Mouse (Mus musculus) embryonic facial prominence, embryonic 14.5 days (tissue): Measurements from ENCODE around the gene Adam15. TPM values are rescaled to one million over a fixed set of nuclear protein-coding genes. Genes with fewer than 3 reads are reported as not detected.

ENCODE experiments used
- ATAC-seq: fragments of 200-750 bp; cut with Nextera tagmentation; 2 replicates; pipeline ENCODE4 v1.8.0; 2017; ENCODE audit warnings: low read depth, moderate number of reproducible peaks, moderate TSS enrichment
- DNase-seq: peaks from one replicate; pipeline ENCODE4 v3.0.0-alpha.2; 2015; ENCODE audit warnings: low spot score
- H3K27ac ChIP-seq: fragments of 300-500 bp; sonication (generic); replicated peaks from 2 replicates; pipeline ENCODE4 v1.5.1; 2014; ENCODE audit warnings: low read depth, mild to moderate bottlenecking, low read length, moderate library complexity
- H3K27me3 ChIP-seq: fragments of 300-500 bp; sonication (generic); replicated peaks from 2 replicates; pipeline ENCODE4 v1.6.1; 2014; ENCODE audit warnings: low read length; ENCODE audit not compliant: control insufficient read depth, insufficient read depth
- H3K36me3 ChIP-seq: fragments of 300-500 bp; sonication (generic); 2 replicates; pipeline ENCODE4 v1.6.1; 2014; ENCODE audit warnings: low read length, mixed read lengths; ENCODE audit not compliant: control insufficient read depth, insufficient read depth
- H3K4me1 ChIP-seq: fragments of 300-500 bp; sonication (generic); 2 replicates; pipeline ENCODE4 v1.6.1; 2014; ENCODE audit warnings: antibody characterized with exemption, low read length; ENCODE audit not compliant: control insufficient read depth, insufficient read depth
- H3K4me2 ChIP-seq: fragments of 300-500 bp; sonication (generic); 2 replicates; pipeline ENCODE4 v1.6.1; 2014; ENCODE audit warnings: low read depth, mild to moderate bottlenecking, low read length, moderate library complexity, mixed read lengths
- H3K4me3 ChIP-seq: fragments of 300-500 bp; sonication (generic); 2 replicates; pipeline ENCODE4 v1.5.1; 2014; ENCODE audit warnings: low read depth, mild to moderate bottlenecking, low read length
- H3K9ac ChIP-seq: fragments of 300-500 bp; sonication (generic); 2 replicates; pipeline ENCODE4 v1.6.1; 2014; ENCODE audit warnings: low read depth, mild to moderate bottlenecking, low read length, moderate library complexity, mixed read lengths
- H3K9me3 ChIP-seq: fragments of 300-500 bp; sonication (generic); 2 replicates; pipeline ENCODE4 v1.6.1; 2016; ENCODE audit warnings: low read length; ENCODE audit not compliant: control insufficient read depth
- WGBS: fragments of 180-500 bp; shearing (Covaris S2); extraction: QIAGEN DNeasy Blood & Tissue Kit; methylation state at CpG from one replicate; pipeline ENCODE4 v1.1.7; 2014; 5-methylcytosine and 5-hydroxymethylcytosine counted together
- polyA plus RNA-seq: library from polyadenylated mRNA; unstranded; fragments of >200 nt; fragmentation: Nextera tagmentation; extraction: Ambion mirVana; gene quantifications from 2 replicates; pipeline ENCODE4 v1.2.1, GENCODE M21; 2014

Gene Adam15
- polyA plus RNA-seq, 1 experiment from 2014 or later: 51.7 TPM

- Histone ChIP-seq H3K4me1 (no peaks in the 10 kb centered on the region), H3K4me3 (no peak overlapping the region), H3K9me3 (no peaks in the 10 kb centered on the region), H3K4me2 (no peak overlapping the region), H3K27ac (no peak overlapping the region), H3K27me3 (no peaks in the 10 kb centered on the region), H3K9ac (peak overlapping the region; percentile 5; the same call in 1 of the 2 replicates), H3K36me3 (no peaks in the 10 kb centered on the region)
- DNase-seq (no peak), ATAC-seq (peak; percentile 13; the same call in 1 of the 2 replicates)
- 52% methylated on average over 8 of the region's 8 CpGs for WGBS
These were observed 44.1 kb downstream of the Adam15 start for GRCm38 (mm10) chr3:89305551-89306325.

- Histone ChIP-seq H3K27ac (no peak overlapping the region), H3K9me3 (no peaks in the 10 kb centered on the region), H3K4me2 (no peak overlapping the region), H3K9ac (no peak overlapping the region), H3K27me3 (no peaks in the 10 kb centered on the region), H3K4me1 (peaks cover 2% of the 10 kb centered on the region; the same call in 1 of the 2 replicates), H3K4me3 (no peak overlapping the region), H3K36me3 (no peaks in the 10 kb centered on the region)
- ATAC-seq: no peak
- 47% methylated on average over 4 of the region's 4 CpGs for WGBS
- no peak for DNase-seq
These were observed 44.7 kb downstream of the Adam15 start for GRCm38 (mm10) chr3:89305105-89305504.

DNA sequence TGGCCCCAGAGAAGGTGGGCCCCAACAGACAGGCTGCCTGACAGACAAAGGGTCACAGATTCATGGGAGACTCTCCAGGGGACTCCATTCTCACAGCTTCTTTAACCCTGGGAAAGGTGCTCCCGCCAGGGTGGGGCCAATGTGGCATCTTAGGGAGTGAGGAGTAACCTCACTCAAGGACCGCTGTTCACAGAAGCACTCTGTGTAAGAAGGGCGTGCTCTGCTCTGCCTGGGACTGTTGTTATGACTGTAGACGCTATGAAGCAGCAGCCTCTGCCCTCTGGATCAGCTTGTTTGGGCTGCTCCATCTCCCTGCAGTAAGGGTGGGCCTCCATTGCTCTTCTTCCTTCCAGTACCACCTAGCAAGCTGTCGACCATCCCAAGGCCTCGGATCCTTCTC is 45.4 kb downstream of the Adam15 start:
- H3K4me1 ChIP-seq: peaks cover 6% of the 10 kb centered on the region; the same call in 1 of the 2 replicates
- H3K9me3 ChIP-seq: no peaks in the 10 kb centered on the region
- no peak overlapping the region for H3K4me3 ChIP-seq
- no peak overlapping the region for H3K27ac ChIP-seq
- H3K27me3 ChIP-seq: no peaks in the 10 kb centered on the region
- ATAC-seq (no peak), DNase-seq (no peak)
- H3K9ac ChIP-seq: no peak overlapping the region
- WGBS: 59% methylated on average over 6 of the region's 6 CpGs
- H3K36me3 ChIP-seq: no peaks in the 10 kb centered on the region
- H3K4me2 ChIP-seq: no peak overlapping the region

DNA sequence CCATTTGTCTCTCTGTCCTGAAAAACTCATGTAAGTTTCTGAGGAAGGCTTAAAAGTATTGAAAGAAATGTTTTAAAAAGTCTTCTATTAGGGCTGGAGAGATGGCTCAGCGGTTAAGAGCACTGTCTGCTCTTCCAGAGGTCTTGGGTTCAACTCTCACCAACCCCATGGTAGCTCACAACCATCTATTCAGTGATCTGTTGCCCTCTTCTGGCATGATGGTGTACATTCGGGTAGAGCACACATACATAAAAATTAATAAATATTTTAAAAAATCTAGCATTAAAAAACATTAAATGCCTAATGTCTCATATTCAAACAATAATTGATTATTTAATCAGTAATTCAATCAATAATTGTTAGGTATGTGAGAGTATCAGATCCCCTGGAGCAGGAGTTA is 49.3 kb downstream of the Adam15 start:
- H3K4me3 ChIP-seq: no peak overlapping the region
- no peaks in the 10 kb centered on the region for H3K27me3 ChIP-seq
- WGBS: 60% methylated on average over 2 of the region's 2 CpGs
- H3K27ac ChIP-seq: no peak overlapping the region
- ATAC-seq (no peak), DNase-seq (no peak)
- H3K9me3 ChIP-seq: no peaks in the 10 kb centered on the region
- peaks cover 6% of the 10 kb centered on the region; the same call in 1 of the 2 replicates for H3K4me1 ChIP-seq
- H3K9ac ChIP-seq: no peak overlapping the region
- no peak overlapping the region for H3K4me2 ChIP-seq
- no peaks in the 10 kb centered on the region for H3K36me3 ChIP-seq

DNA sequence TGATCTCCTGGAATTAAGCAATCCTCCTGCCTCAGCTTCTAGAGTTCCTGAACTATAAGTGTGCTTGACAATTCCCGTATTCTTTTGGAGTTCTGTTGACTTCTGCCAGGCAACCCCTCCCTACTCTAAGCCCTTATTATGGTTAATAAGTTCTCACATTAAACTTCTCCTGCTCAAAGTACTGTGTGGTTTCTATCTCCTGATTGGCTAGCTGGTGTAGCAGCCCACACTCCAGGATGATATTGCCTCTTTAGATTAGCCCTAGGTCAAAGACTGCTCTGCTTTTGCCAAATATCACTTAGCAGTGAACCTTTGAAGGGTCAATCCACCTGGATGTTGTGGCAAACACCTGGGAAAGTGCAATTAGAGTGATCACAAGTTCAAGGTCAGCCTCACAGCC is 49.7 kb downstream of the Adam15 start:
- 53% methylated on average over 1 of the region's 1 CpGs for WGBS
- ATAC-seq (no peak), DNase-seq (no peak)
- H3K27ac ChIP-seq: no peak overlapping the region
- peaks cover 6% of the 10 kb centered on the region; the same call in 1 of the 2 replicates for H3K4me1 ChIP-seq
- no peaks in the 10 kb centered on the region for H3K9me3 ChIP-seq
- H3K4me3 ChIP-seq: peak overlapping the region; percentile 25; the same call in 1 of the 2 replicates
- no peaks in the 10 kb centered on the region for H3K27me3 ChIP-seq
- H3K4me2 ChIP-seq: peak overlapping the region; percentile 52
- H3K9ac ChIP-seq: peak overlapping the region; percentile 46; the same call in 1 of the 2 replicates
- H3K36me3 ChIP-seq: no peaks in the 10 kb centered on the region

DNA sequence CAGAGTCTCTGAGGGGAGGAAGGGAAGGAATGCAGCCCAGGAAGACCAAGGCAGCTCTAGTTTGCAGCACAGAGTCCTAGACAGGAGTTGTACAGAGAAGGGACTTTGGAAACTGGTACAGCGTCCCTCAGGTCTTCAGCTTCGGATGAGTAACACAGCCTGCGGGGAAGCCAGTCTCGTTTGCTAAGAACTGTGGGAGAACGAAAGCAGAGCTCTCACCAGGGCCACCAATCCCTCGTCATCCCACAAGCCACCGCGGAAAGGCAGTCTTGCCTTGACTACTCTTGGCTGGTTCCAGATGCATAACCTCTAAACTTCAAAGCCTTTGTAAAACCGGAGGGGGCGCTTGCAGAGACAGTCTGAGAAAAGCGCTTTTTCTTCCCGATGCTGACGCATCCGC is 50.3 kb downstream of the Adam15 start:
- H3K27me3 ChIP-seq: no peaks in the 10 kb centered on the region
- H3K4me2 ChIP-seq: peak overlapping the region; percentile 52
- no peaks in the 10 kb centered on the region for H3K36me3 ChIP-seq
- peaks cover 6% of the 10 kb centered on the region; the same call in 1 of the 2 replicates for H3K4me1 ChIP-seq
- H3K4me3 ChIP-seq: peak overlapping the region; percentile 25
- 1% methylated on average over 14 of the region's 14 CpGs for WGBS
- no peaks in the 10 kb centered on the region for H3K9me3 ChIP-seq
- ATAC-seq: peak; percentile 53; the same call in 1 of the 2 replicates
- H3K27ac ChIP-seq: no peak overlapping the region
- H3K9ac ChIP-seq: peak overlapping the region; percentile 46
- DNase-seq: peak; percentile 78

- 83% methylated on average over 6 of the region's 6 CpGs for WGBS
- DNase-seq: no peak
- Histone ChIP-seq H3K9ac (no peak overlapping the region), H3K36me3 (no peaks in the 10 kb centered on the region), H3K9me3 (no peaks in the 10 kb centered on the region), H3K27ac (no peak overlapping the region), H3K27me3 (no peaks in the 10 kb centered on the region), H3K4me3 (no peak overlapping the region), H3K4me2 (no peak overlapping the region), H3K4me1 (peaks cover 6% of the 10 kb centered on the region; the same call in 1 of the 2 replicates)
- no peak for ATAC-seq
These were observed 50.9 kb downstream of the Adam15 start for GRCm38 (mm10) chr3:89298908-89299307.

GRCm38 (mm10) chr3:89296761-89297396 is 52.9 kb downstream of the Adam15 start:
- H3K9ac ChIP-seq: no peak overlapping the region
- H3K4me2 ChIP-seq: no peak overlapping the region
- DNase-seq: no peak
- no peak overlapping the region for H3K4me3 ChIP-seq
- ATAC-seq: no peak
- H3K27ac ChIP-seq: no peak overlapping the region
- no peaks in the 10 kb centered on the region for H3K27me3 ChIP-seq
- no peaks in the 10 kb centered on the region for H3K9me3 ChIP-seq
- no peaks in the 10 kb centered on the region for H3K36me3 ChIP-seq
- 77% methylated on average over 11 of the region's 11 CpGs for WGBS
- H3K4me1 ChIP-seq: peaks cover 6% of the 10 kb centered on the region; the same call in 1 of the 2 replicates
